Mouse (Mus musculus) cerebellum, adult 2 months (tissue): ENCODE results near the gene Zfp120.
"Not testable (repeated sequence)": the region's sequence is repeated elsewhere in the genome, so short reads cannot be mapped to it uniquely, and the experiment has no call there.

Experiments used
- CTCF ChIP-seq: fragments of 200-500 bp; IDR thresholded peaks from 2 replicates; pipeline ENCODE4 v1.5.1; 2011; ENCODE audit warnings: low read depth, mild to moderate bottlenecking, control low read depth, low read length, moderate library complexity, borderline replicate concordance; ENCODE audit not compliant: insufficient read depth
- POLR2A ChIP-seq: fragments of 200-500 bp; IDR thresholded peaks from 2 replicates; pipeline ENCODE4 v1.6.1; 2011; ENCODE audit warnings: low read length, control low read depth, borderline replicate concordance; ENCODE audit not compliant: insufficient read depth

DNA sequence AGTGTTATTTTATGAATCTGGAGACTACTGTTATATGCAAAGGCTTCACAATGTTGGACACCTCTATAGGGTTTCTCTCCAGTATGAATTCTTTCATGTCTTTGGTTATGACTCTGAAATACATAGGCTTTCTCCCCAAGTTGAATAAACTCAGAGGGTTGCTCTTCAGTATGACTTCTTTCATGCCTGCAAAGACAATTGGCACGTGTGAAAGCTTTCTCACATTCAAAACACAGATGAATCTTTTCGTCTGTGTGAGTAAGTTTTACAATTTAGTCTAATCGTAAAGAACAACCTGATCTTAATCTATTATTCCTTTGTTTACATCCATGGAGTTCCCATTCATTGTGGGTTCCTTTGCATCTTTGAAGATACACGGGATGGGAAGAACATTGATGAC, 43.1 kb upstream of the Zfp120 start, which contains the start of gene Gm10770:
- not testable (repeated sequence) for TF ChIP-seq CTCF, POLR2A
